Mouse (Mus musculus) bone marrow macrophage, adult 2 months (primary cell): ENCODE measurements around the gene Ttc24. TPM values are rescaled to one million over a fixed set of nuclear protein-coding genes. Genes with fewer than 3 reads are reported as not detected.

ENCODE experiments used
- H3K27ac ChIP-seq: 2 replicates; pipeline ENCODE4 v1.5.1; 2012; ENCODE audit warnings: low read depth, low read length; ENCODE audit not compliant: insufficient read depth
- H3K4me1 ChIP-seq: 2 replicates; pipeline ENCODE4 v1.6.1; 2012; ENCODE audit warnings: low read length; ENCODE audit not compliant: control insufficient read depth, insufficient read depth
- H3K4me3 ChIP-seq: 2 replicates; pipeline ENCODE4 v1.5.1; 2012; ENCODE audit warnings: mild to moderate bottlenecking, low read length, moderate library complexity; ENCODE audit not compliant: insufficient read depth
- CTCF ChIP-seq: IDR thresholded peaks from 2 replicates; pipeline ENCODE4 v1.5.1; 2012; ENCODE audit warnings: low read depth, mild to moderate bottlenecking, low read length, moderate library complexity
- POLR2A ChIP-seq: IDR thresholded peaks from 2 replicates; pipeline ENCODE4 v1.6.1; 2012; ENCODE audit warnings: mild to moderate bottlenecking, low read depth, low read length, borderline replicate concordance
- polyA plus RNA-seq: library from polyadenylated mRNA; stranded (reverse); fragments of >200 nt; gene quantifications from 2 replicates; pipeline ENCODE4 v1.2.4, GENCODE M21; 2012; ENCODE audit not compliant: missing spikeins, insufficient read depth, insufficient read length

The Ttc24 gene
- polyA plus RNA-seq, 1 experiment: not detected

GRCm38 (mm10) chr3:88023192-88024074 is 54.7 kb downstream of the Ttc24 start:
- no peaks in the 10 kb centered on the region for H3K4me1 ChIP-seq
- H3K4me3 ChIP-seq: peak overlapping the region; percentile 65

GRCm38 (mm10) chr3:88022322-88023191 is 55.5 kb downstream of the Ttc24 start:
- no peak for TF ChIP-seq CTCF
- no peak for TF ChIP-seq POLR2A
- H3K4me3 ChIP-seq: peak overlapping the region; percentile 65

More at GRCm38 (mm10) chr3:88023192-88024074, 54.7 kb downstream of the Ttc24 start:
- TF ChIP-seq CTCF: no peak
- TF ChIP-seq POLR2A: no peak
- H3K27ac ChIP-seq: no peak overlapping the region

More at GRCm38 (mm10) chr3:88022322-88023191, 55.5 kb downstream of the Ttc24 start:
- Histone ChIP-seq H3K27ac (no peak overlapping the region), H3K4me1 (no peaks in the 10 kb centered on the region)

Other genes starting within 250 kb of the Ttc24 start
- not detected in 2 replicates for gene Sh2d2a, start 231.5 kb downstream of the Ttc24 start, polyA plus RNA-seq
- gene Prcc, start 192.7 kb downstream of the Ttc24 start, polyA plus RNA-seq: 31.2 and 34.8 TPM in 2 replicates
- gene Hdgf, start 172.0 kb downstream of the Ttc24 start, polyA plus RNA-seq: 170 and 180 TPM in 2 replicates
- 139 and 147 TPM in 2 replicates for gene Mrpl24, start 158.8 kb downstream of the Ttc24 start, polyA plus RNA-seq
- gene Isg20l2, start 148.0 kb downstream of the Ttc24 start, polyA plus RNA-seq: 22.0 and 22.3 TPM in 2 replicates
- 17.8 and 23.3 TPM in 2 replicates for gene Rrnad1, start 147.6 kb downstream of the Ttc24 start, polyA plus RNA-seq
- gene Crabp2, start 129.6 kb downstream of the Ttc24 start, polyA plus RNA-seq: not detected in 2 replicates
- gene Nes, start 107.2 kb downstream of the Ttc24 start, polyA plus RNA-seq: 1.4 and 1.7 TPM in 2 replicates
- not detected in 2 replicates for gene Bcan, start 78.1 kb downstream of the Ttc24 start, polyA plus RNA-seq
- not detected in 2 replicates for gene Hapln2, start 50.7 kb downstream of the Ttc24 start, polyA plus RNA-seq
- 7.9 and 8.4 TPM in 2 replicates for gene Gpatch4, start 35.2 kb downstream of the Ttc24 start, polyA plus RNA-seq
- gene Naxe, start 19.8 kb downstream of the Ttc24 start, polyA plus RNA-seq: 76.1 and 83.0 TPM in 2 replicates
- gene Iqgap3, start 3.7 kb upstream of the Ttc24 start, polyA plus RNA-seq: 20.5 and 25.7 TPM in 2 replicates
- gene Mef2d, start 64.1 kb upstream of the Ttc24 start, polyA plus RNA-seq: 84.5 and 98.1 TPM in 2 replicates
- not detected in 2 replicates for gene Rhbg, start 176.4 kb upstream of the Ttc24 start, polyA plus RNA-seq
- gene Gm38392, start 208.9 kb upstream of the Ttc24 start, polyA plus RNA-seq: 0.48 TPM in 1 of 2 replicates, not detected in the other
- 10.1 and 11.4 TPM in 2 replicates for gene Tsacc, start 218.7 kb upstream of the Ttc24 start, polyA plus RNA-seq
- 75.3 and 76.5 TPM in 2 replicates for gene Cct3, start 218.8 kb upstream of the Ttc24 start, polyA plus RNA-seq
- gene Glmp, start 246.7 kb upstream of the Ttc24 start, polyA plus RNA-seq: 401 and 428 TPM in 2 replicates